Mouse (Mus musculus) C2C12 (cell line): ENCODE results near the gene Ncan.

Experiments
- CEBPB ChIP-seq: IDR thresholded peaks from one replicate; pipeline ENCODE4 v1.6.1; 2011; ENCODE audit warnings: low read depth, mild to moderate bottlenecking, control low read depth, moderate library complexity
- CTCF ChIP-seq: IDR thresholded peaks from one replicate; pipeline ENCODE4 v1.5.1; 2011; ENCODE audit not compliant: control insufficient read depth, insufficient read depth, insufficient read length
- FOSL1 ChIP-seq: IDR thresholded peaks from one replicate; pipeline ENCODE4 v1.8.0; 2011; ENCODE audit warnings: mild to moderate bottlenecking, low read length; ENCODE audit not compliant: poor library complexity, insufficient read depth, severe bottlenecking
- MAX ChIP-seq: IDR thresholded peaks from one replicate; pipeline ENCODE4 v1.6.1; 2011; ENCODE audit warnings: mild to moderate bottlenecking, control low read depth
- MYOD1 ChIP-seq: IDR thresholded peaks from one replicate; pipeline ENCODE4 v1.6.1; 2011; ENCODE audit warnings: low read depth; ENCODE audit not compliant: control insufficient read depth, insufficient read length
- MYOG ChIP-seq: IDR thresholded peaks from one replicate; pipeline ENCODE4 v1.6.1; 2011; ENCODE audit not compliant: control insufficient read depth, insufficient read length; ENCODE audit errors: extremely low read depth
- USF1 ChIP-seq: IDR thresholded peaks from one replicate; pipeline ENCODE4 v1.6.1; 2011; ENCODE audit warnings: low read depth, mild to moderate bottlenecking, control low read depth, moderate library complexity

GRCm38 (mm10) chr8:70104922-70105321 lies 15.8 kb downstream of the Ncan start:
- no peak for TF ChIP-seq CTCF
- TF ChIP-seq MYOG: no peak
- no peak for TF ChIP-seq CEBPB
- TF ChIP-seq FOSL1: no peak
- TF ChIP-seq MYOD1: no peak
- TF ChIP-seq MAX: no peak
- no peak for TF ChIP-seq USF1
